Mouse (Mus musculus): ENCODE results near the gene Trmt1.

Gene Trmt1

GRCm38 (mm10) chr8:84686191-84687002 lies at the start of gene Trmt1:
TSS of gene Trmt1 (plus strand) at chr8:84686307.
- DNase-seq: peak; percentile 95

DNA sequence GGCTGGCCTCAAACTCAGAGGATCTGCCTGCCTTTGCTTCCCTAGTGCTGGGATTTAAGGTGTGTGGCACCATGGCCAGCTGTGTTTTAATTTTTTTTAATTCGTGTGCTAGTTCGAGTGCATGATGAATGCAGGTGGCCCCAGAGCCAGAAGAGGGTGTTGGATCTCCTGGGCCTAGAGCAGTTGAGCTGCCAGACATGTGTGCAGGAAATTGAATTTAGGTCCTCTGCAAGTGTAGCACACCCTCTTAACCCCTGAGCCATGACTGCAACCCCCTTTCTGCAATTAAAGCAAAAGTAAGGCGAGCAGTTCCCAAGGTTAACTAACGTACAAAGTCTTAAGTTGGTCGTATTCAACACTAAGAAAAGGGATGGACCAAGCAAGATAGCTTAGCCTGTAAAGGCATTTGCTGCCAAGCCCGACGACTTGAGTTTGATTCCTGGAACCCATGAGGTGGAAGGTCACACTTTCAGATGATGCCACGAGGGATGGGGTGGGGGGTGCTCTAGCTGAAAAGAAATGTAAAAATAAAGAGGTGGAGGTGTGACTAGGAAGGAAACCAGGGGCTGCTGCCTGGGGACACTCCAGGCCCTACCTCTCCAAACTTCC lies 48.1 kb upstream of the Trmt1 start:
- peak; percentile 92 for DNase-seq

- DNase-seq: peak; percentile 96
These were observed 47.4 kb upstream of the Trmt1 start for GRCm38 (mm10) chr8:84638555-84639161.

- peak; percentile 100 for DNase-seq
These were observed 46.7 kb upstream of the Trmt1 start for GRCm38 (mm10) chr8:84639162-84640009.

- DNase-seq: peak; percentile 85
These were observed 46.0 kb upstream of the Trmt1 start for GRCm38 (mm10) chr8:84640010-84640588.

DNA sequence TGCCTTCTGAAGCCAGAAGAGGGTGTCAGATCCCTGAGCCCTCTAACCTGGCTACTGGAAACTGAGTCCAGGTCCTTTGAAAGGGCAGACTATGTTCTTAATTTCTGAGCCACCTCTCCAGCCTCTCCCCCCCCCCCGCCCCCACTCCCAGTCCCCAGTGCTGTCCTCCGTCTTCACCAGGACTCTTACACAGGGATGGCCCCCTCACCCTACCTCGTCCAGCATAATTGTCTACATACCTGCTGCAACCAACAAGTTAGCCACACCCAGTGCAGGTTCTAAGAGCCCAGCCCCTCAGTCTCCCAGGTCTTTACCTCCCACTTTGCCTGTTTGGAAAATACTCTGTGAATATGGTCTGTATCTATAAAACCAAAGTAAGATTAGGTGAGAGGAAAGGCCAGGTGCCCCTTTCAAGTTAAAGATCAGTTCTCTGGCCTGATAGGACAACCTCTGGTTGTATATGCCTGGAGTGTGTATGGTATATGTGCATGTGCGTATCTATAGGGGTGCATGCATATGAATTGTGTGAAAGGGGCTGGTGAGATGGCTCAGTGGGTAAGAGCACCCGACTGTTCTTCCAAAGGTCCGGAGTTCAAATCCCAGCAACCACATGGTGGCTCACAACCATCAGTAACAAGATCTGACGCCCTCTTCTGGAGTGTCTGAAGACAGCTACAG lies 45.4 kb upstream of the Trmt1 start:
- peak; percentile 90 for DNase-seq

DNA sequence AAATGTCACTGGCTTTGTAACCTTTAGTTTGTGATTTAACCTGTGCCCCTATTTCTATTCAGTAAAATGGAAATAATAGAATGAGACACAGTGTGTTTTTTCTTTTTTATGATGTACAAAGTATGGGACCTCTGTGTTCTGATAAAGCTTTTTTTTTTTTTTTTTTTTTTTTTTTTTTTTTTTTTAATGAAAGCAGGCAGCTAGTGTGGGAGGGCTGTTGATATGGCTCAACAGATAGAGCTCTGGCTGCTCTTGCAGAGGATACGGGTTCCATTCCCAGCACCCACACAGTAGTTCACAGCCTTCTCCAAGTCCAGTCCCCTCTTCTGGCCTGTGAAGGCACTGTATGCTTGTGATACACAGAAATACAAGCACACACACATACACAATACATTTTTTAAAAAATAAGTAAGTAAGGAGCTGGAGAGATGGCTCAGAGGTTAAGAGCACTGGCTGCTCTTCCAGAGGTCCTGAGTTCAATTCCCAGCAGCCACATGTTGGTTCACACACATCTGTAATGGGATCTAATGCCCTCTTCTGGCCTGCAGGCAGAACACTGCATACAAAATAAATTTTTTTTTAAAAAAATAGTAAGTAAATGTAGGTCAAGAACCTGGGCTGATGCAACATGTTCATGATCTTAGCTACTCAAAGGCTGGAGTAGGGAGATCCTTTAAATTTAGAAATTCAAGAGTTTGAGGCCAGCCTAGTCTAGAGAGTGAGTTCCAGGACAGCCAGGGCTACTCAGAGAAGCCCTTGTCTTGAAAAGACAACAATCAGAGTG lies 44.3 kb upstream of the Trmt1 start:
- no peak for DNase-seq

DNA sequence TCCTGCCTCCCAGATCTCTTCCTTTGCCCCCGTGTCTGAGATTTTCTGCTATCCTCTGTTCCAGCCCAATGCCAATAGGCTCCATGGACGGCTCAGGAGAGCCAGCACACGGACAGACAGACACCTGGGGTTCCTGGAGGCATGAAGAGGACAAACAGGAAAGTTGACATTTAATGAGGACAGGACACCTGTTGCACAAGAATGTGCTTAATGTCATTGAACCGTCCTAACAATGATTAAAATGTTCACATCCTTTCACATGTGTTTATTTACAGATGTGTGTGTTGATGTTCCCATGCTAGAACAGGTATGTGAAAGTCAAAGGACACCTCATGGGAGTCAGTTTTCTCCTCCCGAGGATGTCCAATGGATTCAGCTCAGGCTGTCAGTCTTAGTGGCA lies 43.1 kb upstream of the Trmt1 start:
- DNase-seq: no peak

- no peak for DNase-seq
These were observed 39.3 kb upstream of the Trmt1 start for GRCm38 (mm10) chr8:84646800-84647199.

- peak; percentile 89 for DNase-seq
These were observed 38.6 kb upstream of the Trmt1 start for GRCm38 (mm10) chr8:84647461-84647901.

GRCm38 (mm10) chr8:84650213-84650612 lies 35.9 kb upstream of the Trmt1 start:
- DNase-seq: no peak

GRCm38 (mm10) chr8:84653092-84653631 lies 32.9 kb upstream of the Trmt1 start:
- DNase-seq: no peak

GRCm38 (mm10) chr8:84654597-84654996 lies 31.5 kb upstream of the Trmt1 start:
- DNase-seq: peak; percentile 90

- DNase-seq: peak; percentile 97
These were observed 30.5 kb upstream of the Trmt1 start for GRCm38 (mm10) chr8:84655336-84656190.

DNA sequence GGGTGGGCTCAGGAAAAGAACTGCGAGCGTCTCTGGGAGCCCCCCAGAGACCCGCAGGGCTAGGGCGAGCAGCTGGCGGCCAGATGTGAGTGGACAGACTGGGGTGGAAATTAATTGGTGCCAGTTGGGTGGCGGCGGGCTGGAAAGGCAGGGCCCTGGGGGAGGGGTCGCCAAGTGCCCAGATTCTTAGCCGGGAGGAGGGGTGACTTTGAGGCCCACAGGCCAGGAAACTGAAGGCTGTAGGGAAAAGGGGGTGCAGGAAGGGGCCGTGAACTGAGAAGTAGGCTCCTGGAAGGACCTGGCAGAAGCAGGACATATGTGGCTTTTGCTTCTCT lies 29.9 kb upstream of the Trmt1 start:
- DNase-seq: peak; percentile 96

DNA sequence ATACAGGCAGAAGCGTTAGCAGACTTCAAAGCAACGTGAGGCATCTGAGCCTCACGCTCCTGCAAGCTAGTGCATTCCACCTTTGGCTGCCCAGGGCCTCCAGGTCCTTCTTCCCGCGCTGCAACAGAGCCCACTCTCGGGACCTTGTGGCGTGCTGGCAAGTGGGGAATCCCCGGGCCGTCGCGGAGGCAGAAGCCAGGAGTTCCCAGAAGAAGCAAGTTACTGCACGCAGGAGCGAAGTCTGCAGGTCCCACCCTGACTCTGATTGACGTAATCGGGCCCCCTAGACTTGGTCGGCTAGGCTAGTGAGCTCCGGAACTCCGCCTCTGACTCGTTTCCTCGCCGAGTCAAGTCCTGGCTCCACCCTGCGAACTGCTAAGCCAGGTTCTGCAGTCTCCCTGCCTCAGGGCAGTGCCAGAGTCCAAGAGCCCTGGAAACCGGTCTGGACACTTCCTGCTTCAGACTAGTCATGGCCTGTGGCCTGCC lies 29.4 kb upstream of the Trmt1 start:
- DNase-seq: peak; percentile 99

DNA sequence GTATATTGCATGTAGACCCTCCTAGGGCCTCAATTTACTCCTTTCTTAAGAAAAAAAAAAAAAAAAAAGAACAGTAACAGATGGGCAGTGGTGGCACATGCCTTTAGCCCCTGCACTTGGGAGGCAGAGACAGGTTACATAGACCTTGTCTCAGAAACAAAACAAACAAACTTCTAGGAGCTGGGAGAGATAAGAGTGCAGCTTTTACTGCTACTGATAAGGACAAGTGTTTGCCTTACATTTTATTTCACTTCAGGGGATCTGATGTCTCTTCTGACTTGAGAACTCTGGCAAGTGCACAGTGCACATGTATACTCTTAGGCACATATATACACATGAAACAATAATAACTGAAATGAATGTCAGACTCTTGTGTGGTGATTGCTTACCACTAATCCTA lies 28.9 kb upstream of the Trmt1 start:
- DNase-seq: no peak

GRCm38 (mm10) chr8:84657680-84658079 lies 28.4 kb upstream of the Trmt1 start:
- no peak for DNase-seq

GRCm38 (mm10) chr8:84658951-84659350 lies 27.2 kb upstream of the Trmt1 start:
- no peak for DNase-seq
